In the genomic region with DNA sequence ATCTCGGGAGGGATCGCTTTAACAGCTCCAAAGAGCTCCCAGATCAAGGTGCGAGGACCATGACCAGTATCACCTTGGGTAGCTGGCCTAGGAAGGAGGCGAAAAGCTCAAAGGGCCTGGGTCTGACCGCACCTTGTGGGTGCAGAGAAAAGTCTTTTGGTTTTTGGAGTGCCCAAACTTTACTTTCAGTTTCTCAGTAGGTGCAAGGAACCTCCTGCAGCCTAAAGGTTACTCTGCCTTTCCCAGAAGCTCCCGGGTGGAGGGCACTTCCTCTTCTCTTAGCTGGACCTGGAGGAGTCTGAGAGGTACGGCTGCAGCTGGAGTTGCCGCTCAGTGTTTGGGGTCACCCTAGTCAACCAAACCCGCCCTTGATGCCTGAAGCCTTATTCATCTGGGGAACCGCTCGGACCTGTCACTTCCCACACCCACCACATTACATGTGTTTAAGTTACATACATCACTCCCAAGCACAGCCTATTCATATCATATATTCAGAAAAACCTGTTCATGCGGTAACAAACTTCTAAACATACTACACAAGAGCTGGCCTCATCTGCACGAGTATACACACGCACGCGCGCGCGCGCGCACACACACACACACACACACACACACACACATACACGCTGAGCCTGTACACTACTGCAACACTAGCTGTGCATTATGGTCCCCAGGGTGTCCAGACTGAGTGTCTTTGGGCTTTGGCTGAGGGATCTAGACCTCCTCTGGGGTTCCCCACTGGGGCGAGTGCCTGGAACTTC, we compare ENCODE assay signal across 8 mouse cellular contexts. TPM values are rescaled to one million over a fixed set of nuclear protein-coding genes. Genes with fewer than 3 reads are reported as not detected.
DNase-seq lines count a peak whose midpoint lies in the region; ATAC-seq and TF ChIP-seq lines count a peak whose summit lies in the region.

No protein-coding gene starts in this region.

- no peaks in the 10 kb centered on the region for H3K9me3 ChIP-seq in forebrain, embryonic 13.5 days (replicated peaks)
- H3K9me3 ChIP-seq in kidney, embryonic 14.5 days (ENCODE audit: control insufficient read depth, low read length): no peaks in the 10 kb centered on the region
- H3K9me3 ChIP-seq in midbrain, embryonic 14.5 days (ENCODE audit: control insufficient read depth, low read length): no peaks in the 10 kb centered on the region

- H3K4me1 ChIP-seq in spleen, adult 2 months (ENCODE audit: control insufficient read depth, insufficient read depth, insufficient read length): peaks cover 10% of the 10 kb centered on the region
- H3K4me1 ChIP-seq in forebrain, embryonic 13.5 days: peaks cover 88% of the 10 kb centered on the region
- H3K4me1 ChIP-seq in kidney, embryonic 14.5 days (ENCODE audit: control insufficient read depth, insufficient read depth, low read length): peaks cover 11% of the 10 kb centered on the region; the same call in 1 of the 2 replicates
- H3K4me1 ChIP-seq in midbrain, embryonic 14.5 days (ENCODE audit: control insufficient read depth, insufficient read depth, low read length): peaks cover 44% of the 10 kb centered on the region

- H3K9ac ChIP-seq in forebrain, embryonic 13.5 days: peak overlapping the region; percentile 68
- no peak overlapping the region for H3K9ac ChIP-seq in kidney, embryonic 14.5 days (ENCODE audit: low read depth, low read length)
- no peak overlapping the region for H3K9ac ChIP-seq in midbrain, embryonic 14.5 days (replicated peaks; ENCODE audit: low read length)

- 8% methylated on average over 23 of the region's 23 CpGs for WGBS in spleen, adult 2 months
- 10% methylated on average over 23 of the region's 23 CpGs for WGBS in forebrain, embryonic 13.5 days
- WGBS in kidney, embryonic 14.5 days: 5% methylated on average over 23 of the region's 23 CpGs
- 8% methylated on average over 23 of the region's 23 CpGs for WGBS in midbrain, embryonic 14.5 days

- TF ChIP-seq CTCF in spleen, adult 2 months (IDR thresholded peaks at IDR 0.05; ENCODE audit: extremely low read depth, insufficient read depth, insufficient read length, insufficient replicate concordance): no peak

- peaks cover 29% of the 10 kb centered on the region for H3K27me3 ChIP-seq in spleen, adult 2 months (ENCODE audit: control insufficient read depth, insufficient read depth, low read length)
- H3K27me3 ChIP-seq in forebrain, embryonic 13.5 days: peaks cover 30% of the 10 kb centered on the region
- peaks cover 92% of the 10 kb centered on the region for H3K27me3 ChIP-seq in kidney, embryonic 14.5 days (ENCODE audit: control insufficient read depth, insufficient read depth, low read length)
- H3K27me3 ChIP-seq in midbrain, embryonic 14.5 days (ENCODE audit: control insufficient read depth, insufficient read depth, low read length): peaks cover 79% of the 10 kb centered on the region

- TF ChIP-seq POLR2A in spleen, adult 2 months (IDR thresholded peaks at IDR 0.05; ENCODE audit: low read depth, low read length): no peak

- no peak for ATAC-seq in forebrain, embryonic 13.5 days
- ATAC-seq in kidney, embryonic 14.5 days (ENCODE audit: low FRiP score, low TSS enrichment): 0 out of 2 replicates have a peak, but pooled peaks have one; percentile 5
- ATAC-seq in midbrain, embryonic 14.5 days (ENCODE audit: low FRiP score, low TSS enrichment): no peak

- intact Hi-C loops in left cerebral cortex, postnatal 25 days (cut with DNase I): loop anchor here (1.0 to 5.0 kb wide), 2 partner anchors 42 to 51 kb away; a partner anchor contains a TSS
- intact Hi-C loops in left cerebral cortex, postnatal 14 days (cut with DNase I): no loop called here

- no peak overlapping the region for H3K27ac ChIP-seq in spleen, adult 2 months (ENCODE audit: insufficient read depth, low read length)
- H3K27ac ChIP-seq in forebrain, embryonic 13.5 days: peak overlapping the region; percentile 96
- no peak overlapping the region for H3K27ac ChIP-seq in kidney, embryonic 14.5 days (ENCODE audit: low read depth, low read length)
- no peak overlapping the region for H3K27ac ChIP-seq in midbrain, embryonic 14.5 days (replicated peaks; ENCODE audit: low read depth, low read length)

- H3K4me3 ChIP-seq in spleen, adult 2 months (ENCODE audit: extremely low read depth, insufficient read depth, insufficient read length): peak overlapping the region; percentile 75
- H3K4me3 ChIP-seq in forebrain, embryonic 13.5 days: peak overlapping the region; percentile 40
- peak overlapping the region; percentile 14; the same call in 1 of the 2 replicates for H3K4me3 ChIP-seq in kidney, embryonic 14.5 days (ENCODE audit: low read length)
- H3K4me3 ChIP-seq in midbrain, embryonic 14.5 days (replicated peaks; ENCODE audit: low read depth, low read length): 0 out of 2 replicates have a peak overlapping the region, but pooled peaks have one; percentile 1

- H3K4me2 ChIP-seq in forebrain, embryonic 13.5 days: peak overlapping the region; percentile 75
- H3K4me2 ChIP-seq in kidney, embryonic 14.5 days (replicated peaks; ENCODE audit: low read depth, low read length): peak overlapping the region; percentile 10; the same call in 1 of the 2 replicates
- peak overlapping the region; percentile 58 for H3K4me2 ChIP-seq in midbrain, embryonic 14.5 days (ENCODE audit: low read length)

- H3K36me3 ChIP-seq in spleen, adult 2 months (ENCODE audit: control insufficient read depth, insufficient read depth, low read length): no peaks in the 10 kb centered on the region
- H3K36me3 ChIP-seq in forebrain, embryonic 13.5 days (ENCODE audit: poor library complexity, severe bottlenecking): no peaks in the 10 kb centered on the region
- H3K36me3 ChIP-seq in kidney, embryonic 14.5 days (ENCODE audit: control insufficient read depth, insufficient read depth, low read length): no peaks in the 10 kb centered on the region
- H3K36me3 ChIP-seq in midbrain, embryonic 14.5 days (ENCODE audit: control insufficient read depth, insufficient read depth, low read length): no peaks in the 10 kb centered on the region

- DNase-seq in spleen, adult 2 months (ENCODE audit: low read depth in 1 of 2, low spot score in 2 of 2): no peak
- DNase-seq in spleen, adult 12 weeks (ENCODE audit: low spot score): no peak
- DNase-seq in midbrain, embryonic 14.5 days: peak; percentile 16
- no peak for DNase-seq in left cerebral cortex, postnatal 25 days (ENCODE audit: low spot score in 2 of 2)
- DNase-seq in left cerebral cortex, postnatal 14 days (ENCODE audit: low spot score in 2 of 2): no peak
- DNase-seq in layer of hippocampus, adult 18-20 months (ENCODE audit: low spot score in 2 of 2): no peak

RNA-seq across cellular contexts. Expression of a gene that starts 49.9 kb away (rescaled TPM):
- polyA plus RNA-seq in spleen, adult 2 months (2012; rRNA removed): 16.2 and 23.1 TPM in 2 replicates
- polyA plus RNA-seq in forebrain, embryonic 13.5 days (2015; fragmentation: Nextera tagmentation; extraction: Ambion mirVana): 57.1 and 63.2 TPM in 2 replicates
- polyA plus RNA-seq in kidney, embryonic 14.5 days (2014; fragmentation: Nextera tagmentation; extraction: Ambion mirVana): 8.5 and 12.9 TPM in 2 replicates
- 38.9 and 43.1 TPM in 2 replicates for polyA plus RNA-seq in midbrain, embryonic 14.5 days (2014; fragmentation: Nextera tagmentation; extraction: Ambion mirVana)
- 10 to 100 TPM; 49.3 to 50.1 TPM for total RNA-seq in left cerebral cortex, postnatal 25 days (2021)
- 10 to 100 TPM; 46.8 to 48.8 TPM for total RNA-seq in left cerebral cortex, postnatal 14 days (2021)
- total RNA-seq in layer of hippocampus, adult 18-20 months (2021): 10 to 100 TPM; 58.9 to 59.8 TPM

RNA-seq across cellular contexts. Expression of a gene that starts 50.1 kb away (rescaled TPM):
- not detected in 2 replicates for polyA plus RNA-seq in spleen, adult 2 months (2012; rRNA removed)
- polyA plus RNA-seq in forebrain, embryonic 13.5 days (2015; fragmentation: Nextera tagmentation; extraction: Ambion mirVana): 71.0 and 77.0 TPM in 2 replicates
- polyA plus RNA-seq in kidney, embryonic 14.5 days (2014; fragmentation: Nextera tagmentation; extraction: Ambion mirVana): not detected in 2 replicates
- polyA plus RNA-seq in midbrain, embryonic 14.5 days (2014; fragmentation: Nextera tagmentation; extraction: Ambion mirVana): 3.4 and 5.5 TPM in 2 replicates
- total RNA-seq in left cerebral cortex, postnatal 25 days (2021): 10 to 100 TPM; 13.1 to 13.8 TPM
- total RNA-seq in left cerebral cortex, postnatal 14 days (2021): 10 to 100 TPM; 11.0 to 13.8 TPM
- total RNA-seq in layer of hippocampus, adult 18-20 months (2021): 10 to 100 TPM; 13.1 to 15.3 TPM

Comparison
In these comparisons a context has a peak if more than half of its experiments do, and no peak if none do; other contexts are left out.
1. H3K4me3 ChIP-seq: peak in every context shown above with its lines; median percentile 75 in spleen, adult 2 months; 40 in forebrain, embryonic 13.5 days; 14 in kidney, embryonic 14.5 days; 1 in midbrain, embryonic 14.5 days.
2. H3K4me2 ChIP-seq: peak in every context shown above with its lines; median percentile 75 in forebrain, embryonic 13.5 days; 58 in midbrain, embryonic 14.5 days; 10 in kidney, embryonic 14.5 days.
3. RNA of a gene that starts 50.1 kb away (polyA plus RNA-seq): 71.0 to 77.0 TPM in forebrain, embryonic 13.5 days; 3.4 to 5.5 TPM in midbrain, embryonic 14.5 days, not detected in kidney, embryonic 14.5 days and not detected in spleen, adult 2 months; every median in the first group is over 10 times any median in the second.